9 mouse cellular contexts compared by ENCODE assay signal in genomic region chr3:108013331-108013871, GRCm38 (mm10). TPM values are rescaled to one million over a fixed set of nuclear protein-coding genes. Genes with fewer than 3 reads are reported as not detected.
DNase-seq lines count a peak whose midpoint lies in the region.
"Had no signal": no experiment of that assay in that cellular context is flagged by ENCODE, and none has a peak within 500 bp of the region (broad histone marks: within the 10 kb centered on the region; RNA-seq: fewer than 3 reads in every experiment).

No protein-coding gene starts in this region.

- no peaks in the 10 kb centered on the region for H3K36me3 ChIP-seq in limb, embryonic 10.5 days
- H3K36me3 ChIP-seq: limb, embryonic 15.5 days had no signal

- no peak overlapping the region for H3K4me3 ChIP-seq in limb, embryonic 10.5 days
- H3K4me3 ChIP-seq: limb, embryonic 15.5 days had no signal

- peaks cover 15% of the 10 kb centered on the region for H3K4me1 ChIP-seq in limb, embryonic 10.5 days

- 90% methylated on average over 4 of the region's 4 CpGs for WGBS in limb, embryonic 10.5 days

- DNase-seq in layer of hippocampus, adult 11-12 months (ENCODE audit: low spot score) = peak; percentile 68
- DNase-seq in layer of hippocampus, adult 9-10 months (ENCODE audit: low spot score) = no peak
- DNase-seq in adrenal gland, adult 8-10 months = peak; percentile 77
- peak; percentile 74 to 83 for DNase-seq in heart, adult 9 months (ENCODE audit: low spot score in 2 of 2)
- peak; percentile 39 to 68 for DNase-seq in layer of hippocampus, postnatal 14 days (ENCODE audit: low spot score in 2 of 2)
- peak; percentile 43 for DNase-seq in ovary, postnatal 14 days (ENCODE audit: low spot score)
- DNase-seq in thymus, postnatal 14 days = no peak
- no peak for DNase-seq in limb, embryonic 10.5 days (ENCODE audit: low spot score)

- H3K27ac ChIP-seq in limb, embryonic 10.5 days = no peak overlapping the region
- H3K27ac ChIP-seq: limb, embryonic 15.5 days had no signal

- no peaks in the 10 kb centered on the region for H3K9me3 ChIP-seq in limb, embryonic 10.5 days (replicated peaks)
- H3K9me3 ChIP-seq: limb, embryonic 15.5 days had no signal

- 0 out of 2 replicates have a peak, but pooled peaks cover 4% of the 10 kb centered on the region for H3K27me3 ChIP-seq in limb, embryonic 10.5 days (ENCODE audit: low read depth, poor library complexity, severe bottlenecking)
- H3K27me3 ChIP-seq: limb, embryonic 15.5 days had no signal

RNA-seq across cellular contexts. Expression of gene Gstm1, which starts 4.4 kb away (rescaled TPM):
- 100 to 1,000 TPM; 335 to 553 (median 456) TPM for total RNA-seq in adrenal gland, adult 8-10 months (2022)
- 100 to 1,000 TPM; 151 to 159 TPM for total RNA-seq in layer of hippocampus, postnatal 14 days (2021)
- polyA plus RNA-seq in limb, embryonic 10.5 days (2016; fragmentation: Nextera tagmentation; extraction: Ambion mirVana) = 27.5 and 27.8 TPM in 2 replicates

RNA-seq across cellular contexts. Expression of gene Gstm2, which starts 27.1 kb away (rescaled TPM):
- 100 to 1,000 TPM; 164 to 337 (median 241) TPM for total RNA-seq in adrenal gland, adult 8-10 months (2022)
- 1 to 10 TPM; 2.2 to 4.0 TPM for total RNA-seq in layer of hippocampus, postnatal 14 days (2021)
- 19.1 and 26.1 TPM in 2 replicates for polyA plus RNA-seq in limb, embryonic 10.5 days (2016; fragmentation: Nextera tagmentation; extraction: Ambion mirVana)

RNA-seq across cellular contexts. Expression of gene Gstm4, which starts 31.3 kb away (rescaled TPM):
- 10 to 100 TPM; 15.3 to 20.7 (median 19.6) TPM for total RNA-seq in adrenal gland, adult 8-10 months (2022)
- 10 to 100 TPM; 11.3 to 13.2 TPM for total RNA-seq in layer of hippocampus, postnatal 14 days (2021)
- polyA plus RNA-seq in limb, embryonic 10.5 days (2016; fragmentation: Nextera tagmentation; extraction: Ambion mirVana) = 11.6 and 15.1 TPM in 2 replicates

RNA-seq across cellular contexts. Expression of gene Gstm3, which starts 44.3 kb away (rescaled TPM):
- total RNA-seq in adrenal gland, adult 8-10 months (2022) = under 1 TPM in 2 of 4 experiments, not detected in 2; 0.20 to 0.30 TPM
- not detected for total RNA-seq in layer of hippocampus, postnatal 14 days (2021)
- not detected in 2 replicates for polyA plus RNA-seq in limb, embryonic 10.5 days (2016; fragmentation: Nextera tagmentation; extraction: Ambion mirVana)
- polyA plus RNA-seq: limb, embryonic 15.5 days had no signal

Comparison
In these comparisons a context has a peak if more than half of its experiments do, and no peak if none do; other contexts are left out.
1. DNase-seq: peak in layer of hippocampus, adult 11-12 months (single experiment), adrenal gland, adult 8-10 months (single experiment), heart, adult 9 months (2 of 2), layer of hippocampus, postnatal 14 days (2 of 2) and ovary, postnatal 14 days (single experiment); none in layer of hippocampus, adult 9-10 months (single experiment), thymus, postnatal 14 days (single experiment) and limb, embryonic 10.5 days (single experiment).
2. RNA of gene Gstm2, which starts 27.1 kb away (total RNA-seq): 164 to 337 TPM in adrenal gland, adult 8-10 months; 2.2 to 4.0 TPM in layer of hippocampus, postnatal 14 days; every median in the first group is over 10 times any median in the second.